7 mouse cellular contexts compared by ENCODE assay signal in the genomic region with DNA sequence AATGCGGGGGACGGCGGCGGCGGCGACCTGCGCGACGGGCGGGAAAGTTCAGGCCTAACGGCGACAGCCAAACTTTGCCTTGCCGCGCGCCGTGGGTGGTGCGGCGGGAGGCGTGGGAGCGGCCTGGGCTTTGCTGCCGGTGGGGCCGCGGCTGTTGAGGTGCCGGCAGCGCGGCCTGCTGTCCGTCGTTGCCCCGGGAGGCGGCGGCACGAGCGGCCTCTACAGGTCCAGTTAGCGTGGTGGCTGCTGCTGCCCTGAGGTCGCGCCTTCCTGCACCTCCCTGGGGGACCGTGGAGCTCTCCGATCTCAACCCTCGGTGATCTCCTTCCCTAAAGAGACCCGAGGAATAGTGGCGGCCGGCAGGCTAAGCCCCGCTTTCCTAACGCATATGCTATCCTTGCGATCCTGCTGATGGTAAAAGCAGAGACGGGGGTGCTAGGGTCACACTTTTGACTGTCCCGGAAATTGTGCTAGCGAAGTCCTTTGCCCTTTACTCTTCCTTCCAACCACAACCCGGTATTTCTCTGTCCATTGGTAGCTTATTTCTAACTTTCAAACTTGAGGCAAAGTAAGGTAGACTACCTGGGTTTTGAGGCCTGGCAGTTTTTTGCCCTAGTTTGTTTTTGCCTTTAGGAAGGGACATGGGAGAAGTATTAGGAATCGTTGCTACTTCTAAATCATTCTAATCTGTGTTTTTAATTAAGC. TPM values are rescaled to one million over a fixed set of nuclear protein-coding genes. Genes with fewer than 3 reads are reported as not detected.
DNase-seq lines count a peak whose midpoint lies in the region; ATAC-seq and TF ChIP-seq lines count a peak whose summit lies in the region.

No protein-coding gene starts in this region.

- no peak for TF ChIP-seq POLR2A in limb, embryonic 14.5 days (IDR thresholded peaks at IDR 0.05; ENCODE audit: borderline replicate concordance, extremely low read depth, insufficient read depth, insufficient read length)

- peak; percentile 72 for ATAC-seq in erythroid progenitor cell, adult 5-6 weeks (replicated peaks; ENCODE audit: low FRiP score, poor library complexity, severe bottlenecking)
- peak; percentile 58 for ATAC-seq in hindbrain, embryonic 11.5 days (ENCODE audit: low FRiP score)
- ATAC-seq in limb, embryonic 14.5 days (ENCODE audit: low FRiP score, low read depth), result peak; percentile 23
- ATAC-seq in midbrain, embryonic 13.5 days, result peak; percentile 38

- peaks cover 2% of the 10 kb centered on the region; the same call in 1 of the 2 replicates for H3K4me1 ChIP-seq in hindbrain, embryonic 11.5 days (replicated peaks; ENCODE audit: control insufficient read depth, insufficient read depth, low read length)
- peaks cover 10% of the 10 kb centered on the region for H3K4me1 ChIP-seq in limb, embryonic 14.5 days (ENCODE audit: control insufficient read depth, insufficient read depth, low read length)
- peaks cover 36% of the 10 kb centered on the region for H3K4me1 ChIP-seq in midbrain, embryonic 13.5 days (replicated peaks)

- H3K4me3 ChIP-seq in hindbrain, embryonic 11.5 days (ENCODE audit: low read depth, low read length), result peak overlapping the region; percentile 95
- peak overlapping the region; percentile 99 for H3K4me3 ChIP-seq in limb, embryonic 14.5 days (replicated peaks; ENCODE audit: low read length)
- peak overlapping the region; percentile 81 for H3K4me3 ChIP-seq in midbrain, embryonic 13.5 days (replicated peaks)

- H3K4me2 ChIP-seq in hindbrain, embryonic 11.5 days (replicated peaks; ENCODE audit: low read depth, low read length), result peak overlapping the region; percentile 54
- H3K4me2 ChIP-seq in limb, embryonic 14.5 days (replicated peaks; ENCODE audit: low read depth, low read length, severe bottlenecking), result peak overlapping the region; percentile 76
- peak overlapping the region; percentile 82 for H3K4me2 ChIP-seq in midbrain, embryonic 13.5 days (replicated peaks)

- H3K9me3 ChIP-seq in hindbrain, embryonic 11.5 days (ENCODE audit: control insufficient read depth, low read length), result no peaks in the 10 kb centered on the region
- H3K9me3 ChIP-seq in limb, embryonic 14.5 days (ENCODE audit: control insufficient read depth, low read length), result no peaks in the 10 kb centered on the region
- no peaks in the 10 kb centered on the region for H3K9me3 ChIP-seq in midbrain, embryonic 13.5 days

- peak overlapping the region; percentile 95 for H3K9ac ChIP-seq in hindbrain, embryonic 11.5 days (ENCODE audit: low read depth, low read length)
- H3K9ac ChIP-seq in limb, embryonic 14.5 days (ENCODE audit: low read depth, low read length, severe bottlenecking), result peak overlapping the region; percentile 96
- H3K9ac ChIP-seq in midbrain, embryonic 13.5 days (replicated peaks), result peak overlapping the region; percentile 90

- H3K27me3 ChIP-seq in hindbrain, embryonic 11.5 days (ENCODE audit: control insufficient read depth, insufficient read depth, low read length), result no peaks in the 10 kb centered on the region
- no peaks in the 10 kb centered on the region for H3K27me3 ChIP-seq in limb, embryonic 14.5 days (ENCODE audit: control insufficient read depth, insufficient read depth, low read length)
- no peaks in the 10 kb centered on the region for H3K27me3 ChIP-seq in midbrain, embryonic 13.5 days

- H3K27ac ChIP-seq in hindbrain, embryonic 11.5 days (ENCODE audit: low read depth, low read length), result peak overlapping the region; percentile 96
- peak overlapping the region; percentile 98 for H3K27ac ChIP-seq in limb, embryonic 14.5 days (replicated peaks; ENCODE audit: low read depth, low read length)
- H3K27ac ChIP-seq in midbrain, embryonic 13.5 days, result peak overlapping the region; percentile 97

- 1% methylated on average over 42 of the region's 50 CpGs for WGBS in hindbrain, embryonic 11.5 days
- WGBS in limb, embryonic 14.5 days, result 1% methylated on average over 29 of the region's 50 CpGs
- under 1% methylated on average over 50 of the region's 50 CpGs for WGBS in midbrain, embryonic 13.5 days

- peak; percentile 39 for DNase-seq in ES-CJ7 (ENCODE audit: low read depth, low spot score)
- peak; percentile 64 to 70 for DNase-seq in adrenal gland, adult 18-20 months (ENCODE audit: low spot score in 2 of 2)
- DNase-seq in hindbrain, embryonic 11.5 days (ENCODE audit: low spot score), result peak; percentile 75
- DNase-seq in limb, embryonic 14.5 days (ENCODE audit: low spot score), result peak; percentile 34
- no peak for DNase-seq in right cerebral cortex, postnatal 14 days

- no peaks in the 10 kb centered on the region for H3K36me3 ChIP-seq in hindbrain, embryonic 11.5 days (ENCODE audit: control insufficient read depth, insufficient read depth, low read length)
- H3K36me3 ChIP-seq in limb, embryonic 14.5 days (ENCODE audit: control insufficient read depth, insufficient read depth, low read length), result 0 out of 2 replicates have a peak, but pooled peaks cover under 1% of the 10 kb centered on the region
- no peaks in the 10 kb centered on the region for H3K36me3 ChIP-seq in midbrain, embryonic 13.5 days

RNA-seq across cellular contexts. Expression of a gene that starts 0.8 kb away (rescaled TPM):
- 100 to 1,000 TPM in 1 of 2 experiments, 10 to 100 TPM in 1; 83.2 to 110 TPM for total RNA-seq in adrenal gland, adult 18-20 months (2021)
- total RNA-seq in erythroid progenitor cell, adult 5-6 weeks (2015; ENCODE audit: low replicate concordance), result 145 and 202 TPM in 2 replicates
- total RNA-seq in erythroid progenitor cell, adult 5-6 weeks (2017; ENCODE audit: low replicate concordance), result 119 and 123 TPM in 2 replicates
- 101 and 116 TPM in 2 replicates for polyA plus RNA-seq in hindbrain, embryonic 11.5 days (2014; fragmentation: Nextera tagmentation; extraction: Ambion mirVana)
- polyA plus RNA-seq in limb, embryonic 14.5 days (2012; rRNA removed), result 112 and 155 TPM in 2 replicates
- polyA plus RNA-seq in limb, embryonic 14.5 days (2014; fragmentation: Nextera tagmentation; extraction: Ambion mirVana), result 81.1 and 88.5 TPM in 2 replicates
- polyA plus RNA-seq in midbrain, embryonic 13.5 days (2015; fragmentation: Nextera tagmentation; extraction: Ambion mirVana), result 80.2 and 80.9 TPM in 2 replicates

RNA-seq across cellular contexts. Expression of a gene that starts 48.2 kb away (rescaled TPM):
- 1 to 10 TPM; 1.8 to 2.6 TPM for total RNA-seq in adrenal gland, adult 18-20 months (2021)
- total RNA-seq in erythroid progenitor cell, adult 5-6 weeks (2015; ENCODE audit: low replicate concordance), result not detected in 2 replicates
- 2.0 TPM in 1 of 2 replicates, not detected in the other for total RNA-seq in erythroid progenitor cell, adult 5-6 weeks (2017; ENCODE audit: low replicate concordance)
- 2.1 and 2.4 TPM in 2 replicates for polyA plus RNA-seq in hindbrain, embryonic 11.5 days (2014; fragmentation: Nextera tagmentation; extraction: Ambion mirVana)
- 0.76 and 1.2 TPM in 2 replicates for polyA plus RNA-seq in limb, embryonic 14.5 days (2012; rRNA removed)
- polyA plus RNA-seq in limb, embryonic 14.5 days (2014; fragmentation: Nextera tagmentation; extraction: Ambion mirVana), result 0.73 and 1.0 TPM in 2 replicates
- 0.76 and 1.1 TPM in 2 replicates for polyA plus RNA-seq in midbrain, embryonic 13.5 days (2015; fragmentation: Nextera tagmentation; extraction: Ambion mirVana)

RNA-seq across cellular contexts. Expression of a gene that starts 48.3 kb away (rescaled TPM):
- total RNA-seq in adrenal gland, adult 18-20 months (2021), result not detected
- total RNA-seq in erythroid progenitor cell, adult 5-6 weeks (2015; ENCODE audit: low replicate concordance), result not detected in 2 replicates
- not detected in 2 replicates for total RNA-seq in erythroid progenitor cell, adult 5-6 weeks (2017; ENCODE audit: low replicate concordance)
- not detected in 2 replicates for polyA plus RNA-seq in hindbrain, embryonic 11.5 days (2014; fragmentation: Nextera tagmentation; extraction: Ambion mirVana)
- polyA plus RNA-seq in limb, embryonic 14.5 days (2012; rRNA removed), result not detected in 2 replicates
- not detected in 2 replicates for polyA plus RNA-seq in limb, embryonic 14.5 days (2014; fragmentation: Nextera tagmentation; extraction: Ambion mirVana)
- polyA plus RNA-seq in midbrain, embryonic 13.5 days (2015; fragmentation: Nextera tagmentation; extraction: Ambion mirVana), result not detected in 2 replicates
